Mouse (Mus musculus) kidney, adult 8-10 months (tissue): ENCODE measurements around the gene Prrg2.

Experiments used
- DNase-seq, 2 experiments: peaks; one replicate each; pipeline ENCODE4 v3.0.0; 2022

Prrg2 gene

GRCm38 (mm10) chr7:45005321-45005992 is 57.0 kb downstream of the Prrg2 start:
- no peak for DNase-seq

- no peak for DNase-seq
These were observed 57.9 kb downstream of the Prrg2 start for GRCm38 (mm10) chr7:45004546-45004945.
